Mouse (Mus musculus): ENCODE measurements around the gene Snrpg.
"Not testable (repeated sequence)": the region's sequence is repeated elsewhere in the genome, so short reads cannot be mapped to it uniquely, and the experiment has no call there.

Snrpg gene

GRCm38 (mm10) chr6:86366853-86367249 lies 4.3 kb upstream of the Snrpg start:
- DNase-seq (ENCODE audit: low spot score in 2 of 2): no peak

- DNase-seq (ENCODE audit: low spot score in 2 of 2): no peak
Observed at GRCm38 (mm10) chr6:86368479-86368878, 2.6 kb upstream of the Snrpg start.

- no peak for DNase-seq (ENCODE audit: low spot score in 2 of 2)
Observed at GRCm38 (mm10) chr6:86370093-86370713, 901 bp upstream of the Snrpg start.

- DNase-seq (ENCODE audit: low spot score in 2 of 2): peak; percentile 92 to 94
Observed at GRCm38 (mm10) chr6:86371340-86371911, 322 bp downstream of the Snrpg start.

GRCm38 (mm10) chr6:86371950-86372516 lies 929 bp downstream of the Snrpg start:
- DNase-seq (ENCODE audit: low spot score in 2 of 2): no peak

- DNase-seq (ENCODE audit: low spot score in 2 of 2): no peak
Observed at GRCm38 (mm10) chr6:86373556-86373955, 2.5 kb downstream of the Snrpg start.

GRCm38 (mm10) chr6:86378341-86378740 lies 7.2 kb downstream of the Snrpg start:
- no peak for DNase-seq (ENCODE audit: low spot score in 2 of 2)

- not testable (repeated sequence) for DNase-seq (ENCODE audit: low spot score in 2 of 2)
Observed at GRCm38 (mm10) chr6:86380112-86380511, 9.0 kb downstream of the Snrpg start.

GRCm38 (mm10) chr6:86382551-86382950 lies 11.4 kb downstream of the Snrpg start:
- no peak for DNase-seq (ENCODE audit: low spot score in 2 of 2)

- no peak for DNase-seq (ENCODE audit: low spot score in 2 of 2)
Observed at GRCm38 (mm10) chr6:86383370-86383769, 12.3 kb downstream of the Snrpg start.

- no peak for DNase-seq (ENCODE audit: low spot score in 2 of 2)
Observed at GRCm38 (mm10) chr6:86384692-86385091, 13.6 kb downstream of the Snrpg start.

GRCm38 (mm10) chr6:86385362-86386104 lies 14.4 kb downstream of the Snrpg start:
- no peak for DNase-seq (ENCODE audit: low spot score in 2 of 2)

GRCm38 (mm10) chr6:86387313-86387712 lies 16.2 kb downstream of the Snrpg start:
- no peak for DNase-seq (ENCODE audit: low spot score in 2 of 2)

GRCm38 (mm10) chr6:86388461-86388860 lies 17.4 kb downstream of the Snrpg start:
- no peak for DNase-seq (ENCODE audit: low spot score in 2 of 2)

GRCm38 (mm10) chr6:86391326-86391725 lies 20.2 kb downstream of the Snrpg start:
- DNase-seq (ENCODE audit: low spot score in 2 of 2): no peak

- DNase-seq (ENCODE audit: low spot score in 2 of 2): no peak
Observed at GRCm38 (mm10) chr6:86393187-86393586, 22.1 kb downstream of the Snrpg start.

- no peak for DNase-seq (ENCODE audit: low spot score in 2 of 2)
Observed at GRCm38 (mm10) chr6:86394078-86394720, 23.1 kb downstream of the Snrpg start.

- DNase-seq (ENCODE audit: low spot score in 2 of 2): no peak
Observed at GRCm38 (mm10) chr6:86395021-86395420, 23.9 kb downstream of the Snrpg start.

- no peak for DNase-seq (ENCODE audit: low spot score in 2 of 2)
Observed at GRCm38 (mm10) chr6:86395969-86396368, 24.9 kb downstream of the Snrpg start.

- peak; percentile 84 to 87 for DNase-seq (ENCODE audit: low spot score in 2 of 2)
Observed at GRCm38 (mm10) chr6:86396581-86397256, 25.6 kb downstream of the Snrpg start, which contains the start of gene Pcyox1. Gene Pcyox1 (minus strand): TSS chr6:86397154.

- DNase-seq (ENCODE audit: low spot score in 2 of 2): no peak
Observed at GRCm38 (mm10) chr6:86397257-86397980, 26.3 kb downstream of the Snrpg start.
